Mouse (Mus musculus): Measurements from ENCODE around the gene Dll3.

Gene Dll3

GRCm38 (mm10) chr7:28301616-28302433 lies at the start of gene Dll3:
Gene Dll3 (minus strand): TSS chr7:28302238.
- DNase-seq (ENCODE audit: low spot score) = peak; percentile 80

GRCm38 (mm10) chr7:28351676-28352191 lies 49.7 kb upstream of the Dll3 start:
- DNase-seq (ENCODE audit: low spot score) = no peak

- peak; percentile 99 for DNase-seq (ENCODE audit: low spot score)
These were observed 48.3 kb upstream of the Dll3 start, which contains the start of gene Rps16 for GRCm38 (mm10) chr7:28350155-28350883. Gene Rps16 (plus strand): TSS chr7:28350652.

GRCm38 (mm10) chr7:28348601-28349000 lies 46.6 kb upstream of the Dll3 start:
- DNase-seq (ENCODE audit: low spot score) = peak; percentile 35

GRCm38 (mm10) chr7:28347746-28348145 lies 45.7 kb upstream of the Dll3 start:
- DNase-seq (ENCODE audit: low spot score) = no peak

GRCm38 (mm10) chr7:28344637-28345036 lies 42.6 kb upstream of the Dll3 start:
- peak; percentile 82 for DNase-seq (ENCODE audit: low spot score)

- DNase-seq (ENCODE audit: low spot score) = no peak
These were observed 39.3 kb upstream of the Dll3 start for GRCm38 (mm10) chr7:28341381-28341780.

- DNase-seq (ENCODE audit: low spot score) = peak; percentile 58
These were observed 37.3 kb upstream of the Dll3 start for GRCm38 (mm10) chr7:28339213-28339917.

- DNase-seq (ENCODE audit: low spot score) = peak; percentile 100
These were observed 36.3 kb upstream of the Dll3 start, which contains the start of gene Supt5 for GRCm38 (mm10) chr7:28338108-28338998. Gene Supt5 (minus strand): TSS chr7:28338746.

- DNase-seq (ENCODE audit: low spot score) = no peak
These were observed 33.4 kb upstream of the Dll3 start for GRCm38 (mm10) chr7:28335471-28335870.

- DNase-seq (ENCODE audit: low spot score) = no peak
These were observed 32.5 kb upstream of the Dll3 start for GRCm38 (mm10) chr7:28334534-28334933.

- no peak for DNase-seq (ENCODE audit: low spot score)
These were observed 26.2 kb upstream of the Dll3 start for GRCm38 (mm10) chr7:28328260-28328659.

GRCm38 (mm10) chr7:28326457-28326856 lies 24.4 kb upstream of the Dll3 start:
- DNase-seq (ENCODE audit: low spot score) = no peak

GRCm38 (mm10) chr7:28325293-28325692 lies 23.3 kb upstream of the Dll3 start:
- no peak for DNase-seq (ENCODE audit: low spot score)

GRCm38 (mm10) chr7:28321974-28322720 lies 20.1 kb upstream of the Dll3 start:
- DNase-seq (ENCODE audit: low spot score) = no peak

- DNase-seq (ENCODE audit: low spot score) = no peak
These were observed 16.7 kb upstream of the Dll3 start for GRCm38 (mm10) chr7:28318714-28319113.

GRCm38 (mm10) chr7:28318036-28318435 lies 16.0 kb upstream of the Dll3 start:
- no peak for DNase-seq (ENCODE audit: low spot score)

- peak; percentile 98 for DNase-seq (ENCODE audit: low spot score)
These were observed 10.0 kb upstream of the Dll3 start, which contains the start of gene Timm50 for GRCm38 (mm10) chr7:28311926-28312543. Gene Timm50 (minus strand): TSS chr7:28312072.

GRCm38 (mm10) chr7:28311151-28311925 lies 9.3 kb upstream of the Dll3 start:
- no peak for DNase-seq (ENCODE audit: low spot score)

Data from embryo, embryonic 10 days (tissue).